Mouse (Mus musculus) liver (tissue): ENCODE data around the gene 1110059E24Rik.
A peak's percentile ranks its signal among the peaks of the same experiment; 100 is the strongest.

Experiments used
- DNase-seq: peaks from one replicate; pipeline ENCODE4 v3.0.0-alpha.2; 2020; ENCODE audit warnings: mixed read lengths

1110059E24Rik gene

GRCm38 (mm10) chr19:21571223-21571980 lies 81.4 kb downstream of the 1110059E24Rik start:
- peak; percentile 85 for DNase-seq

- no peak for DNase-seq
Measured at GRCm38 (mm10) chr19:21570778-21571177, 82.0 kb downstream of the 1110059E24Rik start.

- DNase-seq: peak; percentile 71
Measured at GRCm38 (mm10) chr19:21568528-21569185, 84.1 kb downstream of the 1110059E24Rik start.

- peak; percentile 38 for DNase-seq
Measured at GRCm38 (mm10) chr19:21567933-21568332, 84.8 kb downstream of the 1110059E24Rik start.

- DNase-seq: no peak
Measured at GRCm38 (mm10) chr19:21566484-21566883, 86.3 kb downstream of the 1110059E24Rik start.

- no peak for DNase-seq
Measured at GRCm38 (mm10) chr19:21564461-21564797, 88.3 kb downstream of the 1110059E24Rik start.

- peak; percentile 74 for DNase-seq
Measured at GRCm38 (mm10) chr19:21563789-21564460, 88.9 kb downstream of the 1110059E24Rik start.

- DNase-seq: no peak
Measured at GRCm38 (mm10) chr19:21562996-21563395, 89.8 kb downstream of the 1110059E24Rik start.

- DNase-seq: no peak
Measured at GRCm38 (mm10) chr19:21552801-21553200, 100.0 kb downstream of the 1110059E24Rik start.

GRCm38 (mm10) chr19:21551921-21552536 lies 100.7 kb downstream of the 1110059E24Rik start:
- DNase-seq: no peak

GRCm38 (mm10) chr19:21549713-21550112 lies 103.1 kb downstream of the 1110059E24Rik start:
- DNase-seq: no peak

- no peak for DNase-seq
Measured at GRCm38 (mm10) chr19:21548947-21549346, 103.8 kb downstream of the 1110059E24Rik start.

GRCm38 (mm10) chr19:21537125-21537524 lies 115.7 kb downstream of the 1110059E24Rik start:
- no peak for DNase-seq
